Mouse (Mus musculus) brain, embryonic 14.5 days (tissue): ENCODE results near the gene Gsta1. TPM values are rescaled to one million over a fixed set of nuclear protein-coding genes. Genes with fewer than 3 reads are reported as not detected.
"Not testable (repeated sequence)": the region's sequence is repeated elsewhere in the genome, so short reads cannot be mapped to it uniquely, and the experiment has no call there.

Source experiments
- DNase-seq: peaks from one replicate; pipeline ENCODE4 v3.0.0-alpha.2; 2011; ENCODE audit warnings: low read depth
- CTCF ChIP-seq: fragments of 200-500 bp; IDR thresholded peaks from 2 replicates; pipeline ENCODE4 v1.5.1; 2012; ENCODE audit warnings: inconsistent platforms, mild to moderate bottlenecking, moderate library complexity, borderline replicate concordance; ENCODE audit not compliant: insufficient read depth, insufficient read length; ENCODE audit errors: extremely low read depth
- POLR2A ChIP-seq: fragments of 200-500 bp; IDR thresholded peaks from 2 replicates; pipeline ENCODE4 v1.6.1; 2012; ENCODE audit warnings: mild to moderate bottlenecking, inconsistent platforms, borderline replicate concordance; ENCODE audit not compliant: poor library complexity, insufficient read depth, insufficient read length, severe bottlenecking; ENCODE audit errors: extremely low read depth
- polyA plus RNA-seq: library from polyadenylated mRNA; depleted of rRNA; stranded (reverse); fragments of >200 nt; gene quantifications from 2 replicates; pipeline ENCODE4 v1.2.3, GENCODE M21; 2012; rRNA removed

Gsta1 gene
- 0.19 TPM in 1 of 2 replicates, not detected in the other for polyA plus RNA-seq

GRCm38 (mm10) chr9:78230461-78230860 is at the start of gene Gsta1:
Gene Gsta1 (plus strand): TSS chr9:78230656.
- not testable (repeated sequence) for DNase-seq

- not testable (repeated sequence) for DNase-seq
Observed at GRCm38 (mm10) chr9:78182474-78182873, 48.0 kb upstream of the Gsta1 start, which contains the start of gene Gsta4. Gene Gsta4 (plus strand): TSS chr9:78182774.

DNA sequence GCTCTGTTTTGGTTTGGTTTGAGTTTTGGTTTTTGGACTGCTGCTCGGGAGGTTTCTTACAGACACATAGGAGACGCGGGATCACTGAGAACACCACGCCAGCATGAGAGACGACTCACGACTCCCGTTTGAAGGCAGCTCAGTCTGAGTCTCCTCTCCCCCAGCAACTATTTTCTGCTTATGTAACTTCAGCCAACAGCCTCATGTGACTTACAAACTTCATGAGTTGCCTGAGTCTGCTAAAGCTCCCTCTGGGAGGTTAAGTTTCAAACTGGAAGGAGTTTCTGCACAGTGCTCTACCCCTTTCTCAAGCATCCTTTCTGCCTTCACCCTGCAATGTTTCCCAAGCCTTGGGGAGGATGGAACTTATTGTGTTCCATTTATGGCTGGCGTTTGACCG is 44.8 kb upstream of the Gsta1 start:
- TF ChIP-seq CTCF (no peak), POLR2A (no peak)
- DNase-seq = no peak

DNA sequence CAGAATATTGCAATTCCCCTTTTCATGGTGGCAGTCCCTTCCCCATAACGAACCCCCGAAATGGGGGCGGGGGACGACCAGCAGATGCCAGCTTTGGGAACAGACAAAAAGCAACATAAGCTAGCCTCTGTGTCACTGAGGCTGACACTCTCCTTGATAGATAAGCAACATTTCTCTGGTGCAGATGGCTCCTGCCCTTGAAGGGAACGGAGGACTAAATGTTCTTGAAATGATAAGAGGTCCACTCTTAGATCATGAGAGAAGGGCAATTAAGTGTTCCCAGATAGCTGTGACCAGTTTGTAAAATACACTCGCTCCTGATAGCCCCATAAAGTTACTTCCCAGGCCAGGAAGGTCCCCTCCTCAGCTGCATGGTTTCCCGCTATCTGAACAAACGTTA is 41.5 kb upstream of the Gsta1 start:
- DNase-seq = no peak
- no peak for TF ChIP-seq CTCF
- TF ChIP-seq POLR2A = no peak

- DNase-seq = peak; percentile 55
- TF ChIP-seq POLR2A (no peak), CTCF (no peak)
Observed at GRCm38 (mm10) chr9:78190651-78191634, 39.5 kb upstream of the Gsta1 start.

- TF ChIP-seq CTCF = no peak
- TF ChIP-seq POLR2A = no peak
- peak; percentile 90 for DNase-seq
Observed at GRCm38 (mm10) chr9:78191736-78192135, 38.7 kb upstream of the Gsta1 start.

DNA sequence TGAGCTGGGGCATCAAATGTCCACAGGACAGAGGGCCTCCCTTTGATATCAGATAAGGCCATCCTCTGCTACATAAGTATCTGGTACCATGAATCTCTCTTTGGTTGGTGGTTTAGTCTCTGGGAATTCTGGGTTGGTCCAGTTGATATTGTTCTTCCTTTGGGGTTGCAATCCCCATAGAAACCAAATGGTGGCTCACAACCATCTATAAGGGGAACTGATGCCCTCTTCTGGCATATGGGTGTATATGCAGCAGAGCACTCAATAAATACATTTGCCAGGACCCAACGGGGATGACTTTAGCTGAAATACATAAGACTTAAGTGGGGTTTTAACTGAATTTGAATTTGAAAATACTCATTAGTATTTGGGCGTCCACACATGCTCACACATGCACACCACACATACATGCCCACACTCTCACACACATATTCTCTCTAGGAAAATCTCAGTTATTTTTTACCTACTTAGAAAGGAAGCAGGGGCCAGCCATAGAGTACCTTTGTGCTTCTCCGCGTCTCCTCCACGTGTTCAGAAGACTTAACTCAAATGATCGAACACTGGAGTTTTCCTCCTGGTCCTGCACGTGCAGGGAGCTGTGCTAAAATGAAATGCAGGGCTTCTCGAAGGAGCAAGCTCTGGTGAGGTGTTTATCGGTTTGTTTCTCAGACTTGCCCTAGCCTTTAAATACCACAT is 36.4 kb upstream of the Gsta1 start:
- TF ChIP-seq POLR2A (no peak), CTCF (peak; percentile 62; the same call in 1 of the 2 replicates)
- peak; percentile 86 for DNase-seq

DNA sequence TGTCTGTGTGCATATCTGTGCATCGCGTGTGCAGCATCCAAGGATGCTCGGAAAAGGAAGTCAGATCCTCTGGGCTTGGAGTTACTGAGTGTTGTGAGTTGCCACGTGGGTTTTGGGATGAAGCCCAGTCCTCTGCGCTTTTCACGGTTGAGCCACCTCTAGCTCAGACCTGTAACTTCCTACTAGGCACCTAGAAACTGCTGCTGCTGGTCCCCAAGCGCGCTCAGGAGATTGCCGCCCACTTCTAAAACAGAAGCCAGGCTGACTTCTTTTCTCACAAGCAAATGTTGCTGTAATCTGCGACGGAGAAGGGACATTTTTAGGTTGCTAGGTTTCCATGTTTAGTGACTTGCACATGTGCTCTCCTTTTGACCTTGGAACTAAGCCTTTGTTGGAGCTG is 35.4 kb upstream of the Gsta1 start:
- TF ChIP-seq POLR2A = no peak
- no peak for TF ChIP-seq CTCF
- DNase-seq = no peak

- no peak for DNase-seq
- TF ChIP-seq POLR2A = no peak
- no peak for TF ChIP-seq CTCF
Observed at GRCm38 (mm10) chr9:78197801-78198200, 32.7 kb upstream of the Gsta1 start.

- DNase-seq = no peak
- no peak for TF ChIP-seq CTCF
- TF ChIP-seq POLR2A = no peak
Observed at GRCm38 (mm10) chr9:78204194-78204593, 26.3 kb upstream of the Gsta1 start.

DNA sequence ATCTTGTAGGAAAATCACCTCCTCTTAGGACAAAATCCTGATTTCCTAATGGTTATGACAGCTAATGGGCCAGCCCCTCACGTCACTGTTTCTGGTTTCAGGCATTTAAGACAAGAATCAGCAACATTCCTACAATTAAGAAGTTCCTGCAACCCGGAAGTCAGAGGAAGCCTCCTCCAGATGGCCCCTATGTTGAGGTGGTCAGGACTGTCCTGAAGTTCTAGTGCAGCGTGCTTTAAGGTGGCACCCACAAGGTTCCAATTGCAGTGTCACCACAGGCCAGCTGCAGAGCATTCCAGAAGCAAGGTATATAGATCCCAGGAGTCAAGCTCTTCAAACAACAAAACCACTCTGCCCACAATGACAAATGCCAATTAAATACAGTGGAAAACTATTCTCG is 21.5 kb upstream of the Gsta1 start:
- no peak for DNase-seq
- TF ChIP-seq POLR2A (no peak), CTCF (no peak)

GRCm38 (mm10) chr9:78210079-78210478 is 20.4 kb upstream of the Gsta1 start:
- DNase-seq = no peak
- no peak for TF ChIP-seq POLR2A
